Mouse (Mus musculus) 416B (cell line): ENCODE measurements around the gene Oas1d.
"Not testable (repeated sequence)": the region's sequence is repeated elsewhere in the genome, so short reads cannot be mapped to it uniquely, and the experiment has no call there.

Experiments
- DNase-seq: peaks from one replicate; pipeline ENCODE4 v3.0.0; 2011; ENCODE audit warnings: low read depth

Gene Oas1d

GRCm38 (mm10) chr5:120900666-120901065 is 13.7 kb upstream of the Oas1d start:
- no peak for DNase-seq

- DNase-seq = no peak
These were observed 12.3 kb upstream of the Oas1d start for GRCm38 (mm10) chr5:120902056-120902455.

- DNase-seq = peak; percentile 40
These were observed 7.3 kb upstream of the Oas1d start, which contains the start of gene Oas1a for GRCm38 (mm10) chr5:120906791-120907733. TSS of gene Oas1a (minus strand) at chr5:120907521.

GRCm38 (mm10) chr5:120908196-120908920 is 6.0 kb upstream of the Oas1d start:
- no peak for DNase-seq

GRCm38 (mm10) chr5:120919156-120919935 is 5.0 kb downstream of the Oas1d start:
- DNase-seq = not testable (repeated sequence)

- no peak for DNase-seq
These were observed 6.0 kb downstream of the Oas1d start for GRCm38 (mm10) chr5:120920296-120920695.

- DNase-seq = no peak
These were observed 9.6 kb downstream of the Oas1d start for GRCm38 (mm10) chr5:120923969-120924368.

- DNase-seq = not testable (repeated sequence)
These were observed 10.2 kb downstream of the Oas1d start for GRCm38 (mm10) chr5:120924520-120924919.

GRCm38 (mm10) chr5:120926311-120926710 is 12.0 kb downstream of the Oas1d start:
- not testable (repeated sequence) for DNase-seq

GRCm38 (mm10) chr5:120927036-120927435 is 12.7 kb downstream of the Oas1d start:
- DNase-seq = peak; percentile 3

- DNase-seq = no peak
These were observed 19.6 kb downstream of the Oas1d start for GRCm38 (mm10) chr5:120933966-120934365.

GRCm38 (mm10) chr5:120937841-120938240 is 23.5 kb downstream of the Oas1d start:
- DNase-seq = peak; percentile 45

GRCm38 (mm10) chr5:120938586-120938985 is 24.2 kb downstream of the Oas1d start:
- DNase-seq = peak; percentile 12

- no peak for DNase-seq
These were observed 27.7 kb downstream of the Oas1d start for GRCm38 (mm10) chr5:120942076-120942475.

GRCm38 (mm10) chr5:120952242-120952770 is 38.0 kb downstream of the Oas1d start:
- DNase-seq = no peak

GRCm38 (mm10) chr5:120953974-120954373 is 39.6 kb downstream of the Oas1d start:
- DNase-seq = peak; percentile 47

GRCm38 (mm10) chr5:120961004-120961403 is 46.7 kb downstream of the Oas1d start:
- peak; percentile 15 for DNase-seq

GRCm38 (mm10) chr5:120966156-120966555 is 51.8 kb downstream of the Oas1d start:
- DNase-seq = no peak

GRCm38 (mm10) chr5:120966894-120967293 is 52.6 kb downstream of the Oas1d start:
- no peak for DNase-seq

GRCm38 (mm10) chr5:120967355-120968133 is 53.2 kb downstream of the Oas1d start:
- DNase-seq = no peak

- DNase-seq = no peak
These were observed 53.8 kb downstream of the Oas1d start for GRCm38 (mm10) chr5:120968134-120968532.
